ENCODE assay signal across 8 mouse cellular contexts in genomic region chrX:56597887-56598640, GRCm38 (mm10). TPM values are rescaled to one million over a fixed set of nuclear protein-coding genes. Genes with fewer than 3 reads are reported as not detected.
DNase-seq lines count a peak whose midpoint lies in the region; ATAC-seq lines count a peak whose summit lies in the region.

Gene Mmgt1 (minus strand): TSS chrX:56598069.

- WGBS in hindbrain, embryonic 12.5 days, result 16% methylated on average over 40 of the region's 44 CpGs

- peak within 1 kb of the TSS; percentile 61 for H3K4me3 ChIP-seq in hindbrain, embryonic 12.5 days

- H3K9me3 ChIP-seq in hindbrain, embryonic 12.5 days (replicated peaks), result no peaks in the 10 kb centered on the region

- DNase-seq in NIH3T3 (ENCODE audit: low read depth), result peak; percentile 95
- DNase-seq in cerebellum, postnatal 10 days, result peak; percentile 93 to 96
- peak; percentile 90 for DNase-seq in frontal cortex, postnatal 10 days (ENCODE audit: low spot score in 2 of 2)
- DNase-seq in layer of hippocampus, postnatal 14 days (ENCODE audit: low spot score in 2 of 2), result peak; percentile 83 to 95
- peak; percentile 90 for DNase-seq in lung, postnatal 14 days
- peak; percentile 84 for DNase-seq in retina, adult 2 months (ENCODE audit: low read depth, low spot score)
- DNase-seq in thymus, postnatal 36 days, result peak; percentile 80 to 92

- no peaks in the 10 kb centered on the region for H3K27me3 ChIP-seq in hindbrain, embryonic 12.5 days

- no peaks in the 10 kb centered on the region for H3K36me3 ChIP-seq in hindbrain, embryonic 12.5 days

- H3K9ac ChIP-seq in hindbrain, embryonic 12.5 days, result peak within 1 kb of the TSS; percentile 79

- H3K27ac ChIP-seq in hindbrain, embryonic 12.5 days, result peak within 1 kb of the TSS; percentile 83

- H3K4me1 ChIP-seq in hindbrain, embryonic 12.5 days, result peaks cover 10% of the 10 kb centered on the region

- peak within 1 kb of the TSS; percentile 56 for H3K4me2 ChIP-seq in hindbrain, embryonic 12.5 days (replicated peaks)

- ATAC-seq in hindbrain, embryonic 12.5 days (ENCODE audit: low FRiP score), result peak; percentile 99

RNA-seq across cellular contexts. Expression of gene Mmgt1, which starts in this region (rescaled TPM):
- 49.1 and 50.2 TPM in 2 replicates for polyA plus RNA-seq in hindbrain, embryonic 12.5 days (2016; fragmentation: Nextera tagmentation; extraction: Ambion mirVana)
- total RNA-seq in layer of hippocampus, postnatal 14 days (2021), result 10 to 100 TPM; 33.5 to 34.1 TPM

Comparison
In these comparisons a context has a peak if more than half of its experiments do, and no peak if none do; other contexts are left out.
1. Peak in every context shown above with its lines: DNase-seq, ATAC-seq, H3K4me3 ChIP-seq and H3K27ac ChIP-seq.